12 mouse cellular contexts compared by ENCODE assay signal in genomic region chr2:105367623-105368022, GRCm38 (mm10). TPM values are rescaled to one million over a fixed set of nuclear protein-coding genes. Genes with fewer than 3 reads are reported as not detected.
DNase-seq lines count a peak whose midpoint lies in the region; ATAC-seq and TF ChIP-seq lines count a peak whose summit lies in the region.
"Had no signal": no experiment of that assay in that cellular context is flagged by ENCODE, and none has a peak within 500 bp of the region (broad histone marks: within the 10 kb centered on the region; RNA-seq: fewer than 3 reads in every experiment).

No protein-coding gene starts in this region.

- WGBS in liver, embryonic 12.5 days (ENCODE audit: insufficient replicate concordance) = 30% methylated on average over 4 of the region's 4 CpGs

- no peak overlapping the region for H3K9ac ChIP-seq in liver, embryonic 12.5 days
- no peak overlapping the region for H3K9ac ChIP-seq in MEL (ENCODE audit: control insufficient read depth, low read depth, low read length, poor library complexity, severe bottlenecking)
- H3K9ac ChIP-seq: forebrain, embryonic 13.5 days had no signal

- DNase-seq in adrenal gland, postnatal 36 days = peak; percentile 14 to 16
- no peak for DNase-seq in adrenal gland, postnatal 10 days
- DNase-seq in liver (peak; percentile 23), MEL (ENCODE audit: low read depth, low spot score) (no peak), MN1 (ENCODE audit: low spot score) (no peak)
- DNase-seq in lung, postnatal 36 days = peak; percentile 4
- DNase-seq in cerebellum, postnatal 14 days = no peak

- H3K79me2 ChIP-seq in MEL (ENCODE audit: control insufficient read depth, insufficient read depth, low read length, poor library complexity) = no peaks in the 10 kb centered on the region

- H3K36me3 ChIP-seq in liver, embryonic 12.5 days = no peaks in the 10 kb centered on the region
- no peaks in the 10 kb centered on the region for H3K36me3 ChIP-seq in MEL (ENCODE audit: control insufficient read depth in 1 of 2, insufficient read depth in 2 of 2, low read length in 2 of 2)

- TF ChIP-seq CTCF in MEL (IDR thresholded peaks at IDR 0.05 in 2 of 3, conservative IDR thresholded peaks at IDR 0.05 in 1 of 3; ENCODE audit: control insufficient read depth in 1 of 3, insufficient read depth in 1 of 3, low read depth in 2 of 3, low read length in 3 of 3, poor library complexity in 1 of 3, severe bottlenecking in 1 of 3) = peak; percentile 35 to 53 (median 52)

- peak; percentile 52 for TF ChIP-seq RAD21 in MEL (IDR thresholded peaks at IDR 0.05; ENCODE audit: low read depth, low read length)

- H3K9me3 ChIP-seq in liver, embryonic 12.5 days (replicated peaks) = no peaks in the 10 kb centered on the region
- H3K9me3 ChIP-seq in MEL (replicated peaks; ENCODE audit: insufficient read depth, low read length) = no peaks in the 10 kb centered on the region
- H3K9me3 ChIP-seq: forebrain, embryonic 13.5 days had no signal

- H3K4me3 ChIP-seq in liver, embryonic 12.5 days = no peak overlapping the region
- no peak overlapping the region for H3K4me3 ChIP-seq in MEL (ENCODE audit: control insufficient read depth in 1 of 2, insufficient read depth in 1 of 2, low read depth in 2 of 2, low read length in 2 of 2)
- H3K4me3 ChIP-seq: forebrain, embryonic 13.5 days; megakaryocyte, embryonic 14.5 days had no signal

- peaks cover 9% of the 10 kb centered on the region; the same call in 1 of the 2 replicates for H3K4me1 ChIP-seq in liver, embryonic 12.5 days
- H3K4me1 ChIP-seq in MEL (ENCODE audit: control insufficient read depth in 1 of 2, insufficient read depth in 2 of 2, low read length in 2 of 2) = no peaks in the 10 kb centered on the region

- ATAC-seq in liver, embryonic 12.5 days = no peak
- ATAC-seq: forebrain, embryonic 13.5 days; intestine, embryonic 16.5 days had no signal

- no peak for TF ChIP-seq EP300 in MEL (IDR thresholded peaks at IDR 0.05; ENCODE audit: low read depth in 1 of 2, low read length in 2 of 2)

- no peak overlapping the region for H3K4me2 ChIP-seq in liver, embryonic 12.5 days
- H3K4me2 ChIP-seq: forebrain, embryonic 13.5 days; heart, embryonic 11.5 days had no signal

- H3K27ac ChIP-seq in liver, embryonic 12.5 days = no peak overlapping the region
- no peak overlapping the region for H3K27ac ChIP-seq in MEL (ENCODE audit: control insufficient read depth, low read depth, low read length)
- H3K27ac ChIP-seq: forebrain, embryonic 13.5 days had no signal

- peaks cover 32% of the 10 kb centered on the region for H3K27me3 ChIP-seq in liver, embryonic 12.5 days (replicated peaks)
- H3K27me3 ChIP-seq in MEL (ENCODE audit: control insufficient read depth in 1 of 2, insufficient read depth in 2 of 2, low read length in 2 of 2) = peaks cover 4 to 7% of the 10 kb centered on the region in 2 experiments

- no peak for TF ChIP-seq POLR2A in MEL (IDR thresholded peaks at IDR 0.05; ENCODE audit: control insufficient read depth in 1 of 2, insufficient read depth in 1 of 2, low read depth in 1 of 2, low read length in 2 of 2, poor library complexity in 1 of 2)

TF ChIP-seq in MEL, 35 proteins besides CTCF, POLR2A, EP300 and RAD21:
- no peak for TF ChIP-seq HCFC1 (IDR thresholded peaks at IDR 0.05; ENCODE audit: low read depth, low read length)
- TF ChIP-seq ZC3H11A (IDR thresholded peaks at IDR 0.05; ENCODE audit: low read depth, low read length) = peak; percentile 39; the same call in 1 of the 2 replicates
- 0 out of 2 replicates have a peak, but pooled peaks have one; percentile 28 for TF ChIP-seq SMC3 (IDR thresholded peaks at IDR 0.05; ENCODE audit: low read depth, low read length)
- no peak for TF ChIP-seq POLR2AphosphoS2 (IDR thresholded peaks at IDR 0.05; ENCODE audit: low read length)
- TF ChIP-seq NELFE (IDR thresholded peaks at IDR 0.05; ENCODE audit: low read depth, low read length) = no peak

RNA-seq across cellular contexts. Expression of gene Rcn1, which starts 31.5 kb away (rescaled TPM):
- 100 to 1,000 TPM in 1 of 2 experiments, 10 to 100 TPM in 1; 44.0 to 181 TPM for total RNA-seq in adrenal gland, postnatal 36 days (2021)
- total RNA-seq in adrenal gland, postnatal 10 days (2021) = 10 to 100 TPM; 63.7 to 86.3 TPM
- 45.8 and 47.0 TPM in 2 replicates for polyA plus RNA-seq in liver, embryonic 12.5 days (2016; fragmentation: Nextera tagmentation; extraction: Ambion mirVana)
- total RNA-seq in MEL (2012; rRNA removed) = 43.2 and 45.7 TPM in 2 replicates
- polyA plus RNA-seq in MEL (2012; ENCODE audit: insufficient read depth in 1 of 2, insufficient read length in 2 of 2, low read depth in 1 of 2, low replicate concordance in 2 of 2, missing spikeins in 1 of 2) = 10 to 100 TPM in 1 of 2 experiments, not detected in 1; 51.0 TPM

Comparison
In these comparisons a context has a peak if more than half of its experiments do, and no peak if none do; other contexts are left out.
1. DNase-seq: peak in adrenal gland, postnatal 36 days (2 of 2), liver (single experiment) and lung, postnatal 36 days (single experiment); none in adrenal gland, postnatal 10 days (single experiment), MEL (single experiment), cerebellum, postnatal 14 days (0 of 2) and MN1 (single experiment).